Mouse (Mus musculus): ENCODE results near the gene Slc28a1. TPM values are rescaled to one million over a fixed set of nuclear protein-coding genes. Genes with fewer than 3 reads are reported as not detected.

The Slc28a1 gene
- polyA plus RNA-seq, 1 experiment from 2014 or later, result not detected

Other genes with a start within 250 kb of the Slc28a1 start
- gene Wdr73, start 213.5 kb upstream of the Slc28a1 start, polyA plus RNA-seq (2015; fragmentation: Nextera tagmentation; extraction: Ambion mirVana), result 41.2 and 44.3 TPM in 2 replicates
- 6.3 and 6.6 TPM in 2 replicates for gene Nmb, start 209.7 kb upstream of the Slc28a1 start, polyA plus RNA-seq (2015; fragmentation: Nextera tagmentation; extraction: Ambion mirVana)
- 162 and 181 TPM in 2 replicates for gene Sec11a, start 167.0 kb upstream of the Slc28a1 start, polyA plus RNA-seq (2015; fragmentation: Nextera tagmentation; extraction: Ambion mirVana)
- 7.4 and 8.8 TPM in 2 replicates for gene Zfp592, start 121.1 kb upstream of the Slc28a1 start, polyA plus RNA-seq (2015; fragmentation: Nextera tagmentation; extraction: Ambion mirVana)
- gene Alpk3, start 57.2 kb upstream of the Slc28a1 start, polyA plus RNA-seq (2015; fragmentation: Nextera tagmentation; extraction: Ambion mirVana), result 0.04 and 0.08 TPM in 2 replicates
- 1.8 and 2.5 TPM in 2 replicates for gene Pde8a, start 98.8 kb downstream of the Slc28a1 start, polyA plus RNA-seq (2015; fragmentation: Nextera tagmentation; extraction: Ambion mirVana)
- gene Rps17, start 230.5 kb downstream of the Slc28a1 start, polyA plus RNA-seq (2015; fragmentation: Nextera tagmentation; extraction: Ambion mirVana), result 869 and 873 TPM in 2 replicates

Data from midbrain, embryonic 13.5 days (tissue).